Mouse (Mus musculus) MN1 (cell line): Measurements from ENCODE around the gene Dyx1c1.

Source experiments
- DNase-seq: peaks from one replicate; pipeline ENCODE4 v3.0.0-alpha.2; 2016; ENCODE audit warnings: low spot score

The Dyx1c1 gene

GRCm38 (mm10) chr9:72972984-72973383, 14.4 kb downstream of the Dyx1c1 start:
- DNase-seq: no peak

GRCm38 (mm10) chr9:72974734-72975133, 16.1 kb downstream of the Dyx1c1 start:
- no peak for DNase-seq

- no peak for DNase-seq
Measured at GRCm38 (mm10) chr9:72975242-72975641, 16.7 kb downstream of the Dyx1c1 start.

- DNase-seq: no peak
Measured at GRCm38 (mm10) chr9:72983066-72983465, 24.5 kb downstream of the Dyx1c1 start.

GRCm38 (mm10) chr9:72985250-72986220, 26.9 kb downstream of the Dyx1c1 start, which contains the start of the genes Ccpg1os and Ccpg1:
Gene Ccpg1os (minus strand): TSS chr9:72985382.
Gene Ccpg1 (plus strand): TSS chr9:72985429.
- peak; percentile 97 for DNase-seq

GRCm38 (mm10) chr9:72987703-72988102, 29.1 kb downstream of the Dyx1c1 start:
- DNase-seq: no peak

- no peak for DNase-seq
Measured at GRCm38 (mm10) chr9:72988706-72989105, 30.1 kb downstream of the Dyx1c1 start.

GRCm38 (mm10) chr9:72991420-72991819, 32.8 kb downstream of the Dyx1c1 start:
- DNase-seq: no peak

- DNase-seq: no peak
Measured at GRCm38 (mm10) chr9:72992576-72992975, 34.0 kb downstream of the Dyx1c1 start.

- DNase-seq: no peak
Measured at GRCm38 (mm10) chr9:72996167-72996566, 37.6 kb downstream of the Dyx1c1 start.

- DNase-seq: no peak
Measured at GRCm38 (mm10) chr9:72996806-72997205, 38.2 kb downstream of the Dyx1c1 start.

- DNase-seq: no peak
Measured at GRCm38 (mm10) chr9:73000487-73000886, 41.9 kb downstream of the Dyx1c1 start.

- DNase-seq: no peak
Measured at GRCm38 (mm10) chr9:73001314-73002011, 42.9 kb downstream of the Dyx1c1 start.

- DNase-seq: no peak
Measured at GRCm38 (mm10) chr9:73002177-73002576, 43.6 kb downstream of the Dyx1c1 start.

GRCm38 (mm10) chr9:73004076-73004475, 45.5 kb downstream of the Dyx1c1 start:
- no peak for DNase-seq

- no peak for DNase-seq
Measured at GRCm38 (mm10) chr9:73005106-73005505, 46.5 kb downstream of the Dyx1c1 start.

- DNase-seq: no peak
Measured at GRCm38 (mm10) chr9:73006175-73006574, 47.6 kb downstream of the Dyx1c1 start.

GRCm38 (mm10) chr9:73008384-73008783, 49.8 kb downstream of the Dyx1c1 start:
- DNase-seq: no peak

- DNase-seq: no peak
Measured at GRCm38 (mm10) chr9:73012629-73013028, 54.0 kb downstream of the Dyx1c1 start.

- DNase-seq: no peak
Measured at GRCm38 (mm10) chr9:73014724-73015123, 56.1 kb downstream of the Dyx1c1 start.

GRCm38 (mm10) chr9:73019841-73020240, 61.3 kb downstream of the Dyx1c1 start:
- no peak for DNase-seq

GRCm38 (mm10) chr9:73020566-73021097, 62.0 kb downstream of the Dyx1c1 start:
- DNase-seq: no peak
